Mouse (Mus musculus) G1E (cell line): ENCODE data around the gene Scfd2.

Experiments
- CTCF ChIP-seq: IDR thresholded peaks from 2 replicates; pipeline ENCODE4 v1.5.1; 2012; ENCODE audit warnings: low read depth, low read length, inconsistent platforms, mixed read lengths
- GATA1 ChIP-seq: IDR thresholded peaks from 2 replicates; pipeline ENCODE4 v1.6.1; 2012; ENCODE audit warnings: borderline replicate concordance, low read length, inconsistent platforms, mixed read lengths
- GATA2 ChIP-seq: IDR thresholded peaks from 2 replicates; pipeline ENCODE4 v1.6.1; 2012; ENCODE audit warnings: low read depth, low read length, inconsistent platforms, borderline replicate concordance
- POLR2AphosphoS5 ChIP-seq: IDR thresholded peaks from 2 replicates; pipeline ENCODE4 v1.6.1; 2012; ENCODE audit warnings: low read depth, low read length, inconsistent platforms; ENCODE audit not compliant: insufficient replicate concordance
- TAL1 ChIP-seq: conservative IDR thresholded peaks from 2 replicates; pipeline ENCODE4 v1.6.1; 2012; ENCODE audit warnings: low read depth, low read length, inconsistent platforms, mixed read lengths

GRCm38 (mm10) chr5:74404083-74404482 lies 127.5 kb downstream of the Scfd2 start:
- no peak for TF ChIP-seq CTCF
- TF ChIP-seq TAL1: no peak
- TF ChIP-seq GATA1: no peak
- no peak for TF ChIP-seq POLR2AphosphoS5
- no peak for TF ChIP-seq GATA2
